Comparison of ENCODE assay signal across 11 mouse cellular contexts in the genomic region with DNA sequence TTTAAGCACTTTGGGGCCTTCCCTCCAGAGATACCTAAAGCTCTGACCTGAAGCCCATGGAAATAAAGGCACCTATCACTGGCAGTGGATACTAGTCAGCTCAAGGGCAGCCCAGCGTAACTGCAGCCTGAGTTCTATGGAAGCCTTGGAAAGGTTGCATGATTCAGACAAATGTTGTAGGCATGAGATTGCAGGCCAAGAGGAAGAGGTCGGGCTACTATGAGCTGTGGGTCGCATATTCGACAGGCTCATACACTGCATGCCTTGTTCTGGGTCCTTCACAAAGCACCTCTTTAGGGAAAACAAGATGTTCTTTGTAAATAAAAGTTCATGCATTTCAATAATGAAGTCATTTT. TPM values are rescaled to one million over a fixed set of nuclear protein-coding genes. Genes with fewer than 3 reads are reported as not detected.
A peak's percentile ranks its signal among the peaks of the same experiment; 100 is the strongest.
DNase-seq lines count a peak whose midpoint lies in the region; ATAC-seq and TF ChIP-seq lines count a peak whose summit lies in the region.
"Had no signal": no experiment of that assay in that cellular context is flagged by ENCODE, and none has a peak within 500 bp of the region (broad histone marks: within the 10 kb centered on the region; RNA-seq: fewer than 3 reads in every experiment).

No protein-coding gene starts in this region.

- H3K27ac ChIP-seq in heart, embryonic 15.5 days: peak overlapping the region; percentile 95
- H3K27ac ChIP-seq in hindbrain, embryonic 16.5 days (ENCODE audit: low read depth, low read length): no peak overlapping the region
- H3K27ac ChIP-seq in stomach, postnatal 0 days (replicated peaks): peak overlapping the region; percentile 20; the same call in 1 of the 2 replicates
- H3K27ac ChIP-seq: liver, embryonic 15.5 days had no signal

- no peaks in the 10 kb centered on the region for H3K36me3 ChIP-seq in heart, embryonic 15.5 days
- H3K36me3 ChIP-seq in hindbrain, embryonic 16.5 days (ENCODE audit: control insufficient read depth, insufficient read depth, low read length): no peaks in the 10 kb centered on the region
- H3K36me3 ChIP-seq in stomach, postnatal 0 days (ENCODE audit: control insufficient read depth, insufficient read depth, low read length): no peaks in the 10 kb centered on the region
- H3K36me3 ChIP-seq: liver, embryonic 15.5 days had no signal

- TF ChIP-seq EP300 in stomach, postnatal 0 days (optimal IDR thresholded peaks at IDR 0.05): no peak

- no peak for DNase-seq in heart, adult 11 months
- peak; percentile 3 for DNase-seq in retina, postnatal 1 day
- no peak for DNase-seq in retina, embryonic 14.5 days (ENCODE audit: low spot score)
- DNase-seq in stomach, postnatal 0 days (ENCODE audit: low spot score): no peak
- DNase-seq in thymus, postnatal 0 days (ENCODE audit: low spot score): no peak
- DNase-seq: cerebellum, adult 9-11 months had no signal

- peaks cover 46% of the 10 kb centered on the region for H3K4me1 ChIP-seq in heart, embryonic 15.5 days (replicated peaks)
- 0 out of 2 replicates have a peak, but pooled peaks cover 3% of the 10 kb centered on the region for H3K4me1 ChIP-seq in hindbrain, embryonic 16.5 days (ENCODE audit: control insufficient read depth, insufficient read depth, low read depth, low read length)
- H3K4me1 ChIP-seq in stomach, postnatal 0 days (replicated peaks; ENCODE audit: control insufficient read depth, insufficient read depth): no peaks in the 10 kb centered on the region

- WGBS in heart, embryonic 15.5 days: 45% methylated on average over 4 of the region's 4 CpGs
- WGBS in hindbrain, embryonic 16.5 days: 64% methylated on average over 4 of the region's 4 CpGs
- 77% methylated on average over 4 of the region's 4 CpGs for WGBS in stomach, postnatal 0 days

- H3K4me2 ChIP-seq in heart, embryonic 15.5 days: peak overlapping the region; percentile 74
- H3K4me2 ChIP-seq in hindbrain, embryonic 16.5 days (ENCODE audit: low read length): no peak overlapping the region; the same call in 1 of the 2 replicates
- H3K4me2 ChIP-seq in stomach, postnatal 0 days (replicated peaks; ENCODE audit: low read depth): peak overlapping the region; percentile 66; the same call in 1 of the 2 replicates

- no peak for ATAC-seq in heart, embryonic 15.5 days (replicated peaks; ENCODE audit: insufficient number of reproducible peaks, insufficient read depth, low FRiP score, low read depth)
- ATAC-seq in hindbrain, embryonic 16.5 days: peak; percentile 51
- 0 out of 2 replicates have a peak, but pooled peaks have one; percentile 10 for ATAC-seq in stomach, postnatal 0 days (ENCODE audit: low FRiP score, low TSS enrichment)
- ATAC-seq in erythroid progenitor cell, adult 5-6 weeks (replicated peaks; ENCODE audit: low FRiP score, poor library complexity, severe bottlenecking): no peak

- no peaks in the 10 kb centered on the region for H3K9me3 ChIP-seq in heart, embryonic 15.5 days (replicated peaks)
- H3K9me3 ChIP-seq in hindbrain, embryonic 16.5 days (ENCODE audit: control insufficient read depth, low read length): no peaks in the 10 kb centered on the region
- no peaks in the 10 kb centered on the region for H3K9me3 ChIP-seq in stomach, postnatal 0 days (ENCODE audit: control insufficient read depth, low read length)
- H3K9me3 ChIP-seq: liver, embryonic 15.5 days had no signal

- H3K4me3 ChIP-seq in heart, embryonic 15.5 days: peak overlapping the region; percentile 69; the same call in 1 of the 2 replicates
- H3K4me3 ChIP-seq in hindbrain, embryonic 16.5 days (ENCODE audit: low read length): no peak overlapping the region
- H3K4me3 ChIP-seq in stomach, postnatal 0 days (ENCODE audit: low read depth, low read length): no peak overlapping the region
- H3K4me3 ChIP-seq: myocyte had no signal

- TF ChIP-seq CTCF in stomach, postnatal 0 days (IDR thresholded peaks at IDR 0.05; ENCODE audit: low read depth): no peak

- H3K27me3 ChIP-seq in heart, embryonic 15.5 days: no peaks in the 10 kb centered on the region
- H3K27me3 ChIP-seq in hindbrain, embryonic 16.5 days (replicated peaks; ENCODE audit: control insufficient read depth, insufficient read depth, low read length): no peaks in the 10 kb centered on the region
- no peaks in the 10 kb centered on the region for H3K27me3 ChIP-seq in stomach, postnatal 0 days (ENCODE audit: control insufficient read depth, insufficient read depth, low read length)

- H3K9ac ChIP-seq in heart, embryonic 15.5 days: no peak overlapping the region
- H3K9ac ChIP-seq in hindbrain, embryonic 16.5 days (ENCODE audit: low read depth, low read length): no peak overlapping the region
- H3K9ac ChIP-seq in stomach, postnatal 0 days (ENCODE audit: low read length): no peak overlapping the region
- H3K9ac ChIP-seq: liver, embryonic 15.5 days had no signal

RNA-seq across cellular contexts. Expression of gene Lama4, which starts 0.6 kb away (rescaled TPM):
- 111 and 117 TPM in 2 replicates for polyA plus RNA-seq in heart, embryonic 15.5 days (2015; fragmentation: Nextera tagmentation; extraction: Ambion mirVana)
- 18.7 and 26.7 TPM in 2 replicates for polyA plus RNA-seq in hindbrain, embryonic 16.5 days (2015; fragmentation: Nextera tagmentation; extraction: Ambion mirVana)
- 27.6 and 28.9 TPM in 2 replicates for polyA plus RNA-seq in stomach, postnatal 0 days (2015; fragmentation: Nextera tagmentation; extraction: Ambion mirVana)
- 7.1 TPM in 1 of 2 replicates, not detected in the other for total RNA-seq in erythroid progenitor cell, adult 5-6 weeks (2015; ENCODE audit: low replicate concordance)
- 0.13 TPM in 1 of 2 replicates, not detected in the other for total RNA-seq in erythroid progenitor cell, adult 5-6 weeks (2017; ENCODE audit: low replicate concordance)
- polyA plus RNA-seq in thymus, postnatal 0 days (2015; fragmentation: Nextera tagmentation; extraction: Ambion mirVana): 7.5 and 7.8 TPM in 2 replicates

Comparison
In these comparisons a context has a peak if more than half of its experiments do, and no peak if none do; other contexts are left out.
1. ATAC-seq: peak in hindbrain, embryonic 16.5 days (single experiment) and stomach, postnatal 0 days (single experiment); none in heart, embryonic 15.5 days (single experiment) and erythroid progenitor cell, adult 5-6 weeks (single experiment).